Mouse (Mus musculus) heart, postnatal 36 days (tissue): ENCODE measurements around the gene 1700013G24Rik. TPM values are rescaled to one million over a fixed set of nuclear protein-coding genes. Genes with fewer than 3 reads are reported as not detected.
"Not testable (repeated sequence)": the region's sequence is repeated elsewhere in the genome, so short reads cannot be mapped to it uniquely, and the experiment has no call there.

Experiments used
- DNase-seq, 2 experiments: peaks; one replicate each; pipeline ENCODE4 v3.0.0; 2021 to 2022
- intact Hi-C: fragments of 180-260 bp; cut with DNase I; formaldehyde crosslinking; loops from one replicate; pipeline ENCODE4 v1.15.1; 2025
- total RNA-seq, 2 experiments: library from RNA; stranded (reverse); gene quantifications; 2 replicates each; pipeline ENCODE4 v1.2.3; 2021

1700013G24Rik gene
- total RNA-seq: not detected

DNA sequence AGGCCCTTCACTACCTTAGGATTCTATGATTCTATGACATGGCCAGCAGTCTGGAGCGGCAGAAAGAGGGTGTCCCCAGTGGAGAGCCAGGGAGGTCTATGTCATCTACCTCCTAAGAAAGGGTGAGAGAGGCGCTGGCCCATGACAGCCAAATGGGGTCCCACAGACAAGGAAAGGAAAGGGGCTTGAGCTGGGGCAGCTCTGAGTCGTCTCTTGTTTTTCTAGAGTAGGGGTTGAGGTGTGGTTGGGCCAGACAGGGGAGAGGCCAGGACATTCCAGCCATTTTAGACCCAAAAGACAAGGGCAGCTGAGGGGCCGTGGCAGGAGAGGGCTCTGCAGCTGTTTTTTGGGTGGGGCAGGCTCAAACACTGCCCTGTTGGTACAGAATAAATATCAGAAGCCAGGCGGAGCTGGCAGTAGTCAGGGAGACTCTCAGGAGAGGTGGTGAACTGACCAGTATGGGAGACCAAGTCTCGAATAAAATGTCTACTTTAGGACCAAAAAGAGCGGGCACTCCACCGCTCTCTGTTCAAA, at the start of gene 1700013G24Rik:
Gene 1700013G24Rik (plus strand): TSS at position 51 of the 534 bp plus-strand sequence.
- no peak for DNase-seq
- intact Hi-C loops: no loop called here

DNA sequence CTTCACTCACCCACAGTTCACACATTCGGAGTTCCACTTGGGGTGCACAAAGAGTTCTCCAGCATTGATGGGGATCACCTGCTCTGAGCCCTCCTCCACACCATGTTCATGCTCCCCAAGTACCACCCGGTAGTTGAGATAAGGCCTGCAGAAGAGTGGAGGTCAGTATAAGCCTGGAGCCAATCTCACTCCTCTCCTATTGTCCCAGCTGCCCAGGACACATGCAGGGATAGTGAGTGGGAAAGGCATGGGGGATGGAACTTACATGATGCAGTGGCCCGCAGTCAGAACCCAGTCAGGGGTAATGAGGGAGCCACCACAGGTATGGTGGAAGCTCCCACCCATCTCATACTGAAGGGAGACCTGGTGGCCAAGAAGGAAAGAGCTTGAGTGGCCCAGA, 47.5 kb upstream of the 1700013G24Rik start:
- intact Hi-C loops: no loop called here
- no peak for DNase-seq

DNA sequence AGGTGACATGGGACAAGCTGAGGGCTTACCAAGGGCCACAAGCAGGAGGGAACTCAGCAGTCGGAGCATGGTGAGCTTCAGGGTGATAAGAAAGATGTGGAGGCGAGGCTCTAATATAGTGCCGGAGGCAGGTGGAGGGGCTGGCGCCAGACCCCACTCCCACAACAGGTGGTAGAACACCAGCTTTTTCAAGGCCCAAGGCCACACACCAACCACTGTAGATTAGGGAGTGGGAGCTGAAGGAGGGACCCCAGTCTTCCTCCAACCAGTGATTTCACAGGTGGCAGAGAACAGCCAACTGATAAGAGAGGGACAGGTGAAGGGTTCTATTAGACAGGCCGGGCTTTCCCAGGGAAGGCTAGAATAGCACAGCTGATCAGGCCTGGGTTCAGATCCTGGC, 43.4 kb upstream of the 1700013G24Rik start, which contains the start of gene Cela3a:
Gene Cela3a (minus strand): TSS at position 101 of the 400 bp plus-strand sequence.
- intact Hi-C loops: no loop called here
- DNase-seq: no peak

DNA sequence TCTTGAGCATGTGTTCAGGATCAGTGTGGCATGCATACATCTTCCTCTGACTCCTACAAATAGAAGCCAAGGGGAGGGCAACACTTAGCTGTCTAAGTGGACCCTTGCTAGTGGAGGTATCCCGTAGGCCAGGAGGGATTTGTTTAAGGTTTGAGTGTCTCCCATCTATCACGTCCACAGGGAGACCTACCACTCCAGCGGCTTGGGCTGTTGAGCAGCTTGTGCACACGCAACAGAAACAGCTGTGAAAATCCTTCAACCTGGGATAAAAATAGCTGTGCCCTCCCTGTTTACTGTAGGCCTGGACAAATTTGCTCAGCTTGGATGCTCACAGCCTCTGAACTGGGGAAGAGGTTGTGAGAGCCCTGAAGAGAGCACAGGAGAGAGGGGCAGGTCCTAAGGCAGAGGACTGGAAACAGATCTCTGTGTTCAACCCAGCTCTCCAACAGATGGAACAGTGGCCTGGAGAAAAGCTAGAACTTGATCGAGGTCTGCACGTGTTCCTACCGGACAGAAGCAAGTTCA, 40.8 kb upstream of the 1700013G24Rik start:
- intact Hi-C loops, DNase-seq: not testable (repeated sequence)

DNA sequence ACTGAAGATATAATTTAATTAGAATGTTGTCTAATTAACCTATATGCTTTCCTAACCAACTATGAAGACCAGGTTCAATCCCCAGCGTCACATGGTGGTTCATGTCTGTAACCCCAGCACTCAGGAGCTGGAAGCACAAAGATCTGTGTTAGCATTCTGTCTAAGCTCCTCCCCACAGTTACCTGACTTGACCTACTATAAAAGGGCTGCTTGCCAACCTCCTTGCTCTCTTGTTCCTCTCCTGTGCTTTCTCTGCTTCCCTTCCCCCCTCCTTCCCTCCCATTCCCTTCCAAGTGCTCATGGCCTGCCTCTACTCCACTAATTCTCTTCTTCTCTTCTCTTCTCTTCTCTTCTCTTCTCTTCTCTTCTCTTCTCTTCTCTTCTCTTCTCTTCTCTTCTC, 38.1 kb upstream of the 1700013G24Rik start:
- intact Hi-C loops: no loop called here
- no peak for DNase-seq

DNA sequence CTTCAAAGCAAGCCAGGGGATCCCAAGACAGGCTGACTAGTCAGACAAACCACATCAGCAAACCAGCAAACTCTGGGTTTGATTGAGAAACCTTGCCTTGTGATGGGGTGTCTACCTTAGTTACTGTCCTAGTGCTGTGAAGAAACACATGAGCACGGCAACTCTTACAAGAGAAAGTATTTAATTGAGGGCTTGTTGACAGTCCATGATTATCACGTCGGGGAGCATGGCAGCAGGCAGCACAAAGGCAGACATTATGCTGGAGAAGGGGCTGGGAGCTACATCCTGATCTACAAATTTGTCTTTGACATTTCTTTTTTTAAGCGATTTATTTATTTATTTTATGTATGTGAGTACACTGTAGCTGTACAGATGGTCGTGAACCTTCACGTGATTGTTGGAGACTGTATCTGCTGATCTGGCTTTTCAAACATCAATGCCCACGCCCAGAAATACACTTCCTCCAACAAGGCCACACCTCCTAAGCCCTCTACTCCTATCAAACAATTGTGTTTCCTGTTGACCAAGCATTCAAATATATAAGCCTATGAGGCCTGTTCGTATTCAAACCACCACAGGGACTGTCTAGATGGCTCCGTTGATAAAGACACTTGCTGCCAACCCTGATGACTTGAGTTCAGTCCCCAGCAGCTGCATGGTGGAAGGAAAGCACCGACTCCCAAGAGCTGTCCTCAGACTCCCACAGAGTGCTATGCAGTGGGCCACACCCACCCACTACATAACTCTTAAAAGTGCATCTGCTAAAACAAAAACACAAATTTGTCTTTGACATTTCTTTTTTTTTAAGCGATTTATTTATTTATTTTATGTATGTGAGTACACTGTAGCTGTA, 35.1 kb upstream of the 1700013G24Rik start:
- intact Hi-C loops: loop anchor here (1.0 kb wide), 1 partner anchor 18 kb away; no protein-coding TSS in a partner anchor
- DNase-seq: no peak

DNA sequence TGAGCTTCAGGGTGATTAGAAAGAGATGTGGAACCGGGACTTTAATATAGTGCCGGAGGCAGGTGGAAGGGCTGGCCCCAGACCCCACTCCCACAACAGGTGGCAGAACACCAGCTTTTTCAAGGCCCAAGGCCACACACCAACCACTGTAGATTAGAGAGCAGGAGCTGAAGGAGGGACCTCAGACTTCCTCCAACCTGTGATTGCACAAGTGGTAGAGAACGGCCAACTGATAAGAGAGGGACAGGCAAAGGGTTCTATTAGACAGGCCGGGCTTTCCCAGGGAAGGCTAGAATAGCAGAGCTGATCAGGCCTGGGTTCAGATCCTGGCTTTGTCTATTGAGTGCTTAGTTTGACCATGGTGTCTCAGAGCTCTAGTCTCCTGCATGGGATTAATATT, 22.6 kb upstream of the 1700013G24Rik start, which contains the start of gene Cela3b:
Gene Cela3b (minus strand): TSS at position 39 of the 400 bp plus-strand sequence.
- intact Hi-C loops: loop anchor here (10.0 kb wide), 1 partner anchor 356 kb away; no protein-coding TSS in a partner anchor
- DNase-seq: no peak

DNA sequence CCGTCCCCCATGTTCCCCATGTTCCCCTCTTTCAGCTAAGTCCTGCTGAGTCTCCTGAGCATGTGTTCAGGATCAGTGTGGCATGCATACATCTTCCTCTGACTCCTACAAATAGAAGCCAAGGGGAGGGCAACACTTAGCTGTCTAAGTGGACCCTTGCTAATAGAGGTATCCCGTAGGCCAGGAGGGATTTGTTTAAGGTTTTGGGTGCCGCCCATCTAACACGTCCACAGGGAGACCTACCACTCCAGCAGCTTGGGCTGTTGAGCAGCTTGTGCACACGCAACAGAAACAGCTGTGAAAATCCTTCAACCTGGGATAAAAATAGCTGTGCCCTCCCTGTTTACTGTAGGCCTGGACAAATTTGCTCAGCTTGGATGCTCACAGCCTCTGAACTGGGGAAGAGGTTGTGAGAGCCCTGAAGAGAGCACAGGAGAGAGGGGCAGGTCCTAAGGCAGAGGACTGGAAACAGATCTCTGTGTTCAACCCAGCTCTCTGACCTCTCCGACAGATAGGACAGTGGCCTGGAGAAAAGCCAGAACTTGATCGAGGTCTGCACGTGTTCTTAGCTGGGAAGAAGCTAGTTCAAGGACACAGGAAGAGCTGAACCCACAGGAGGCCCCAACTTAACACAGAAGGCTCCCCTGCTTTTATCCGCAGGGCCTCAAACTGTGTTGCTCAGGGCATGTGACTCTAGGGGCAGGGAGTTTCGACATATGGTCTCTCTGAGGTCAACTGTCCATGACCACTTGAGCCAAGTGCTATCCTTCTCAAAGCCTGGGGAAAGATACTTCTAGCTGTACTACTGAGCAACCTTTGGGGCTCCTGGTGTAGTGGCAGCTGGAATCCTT, 20.2 kb upstream of the 1700013G24Rik start:
- intact Hi-C loops: loop anchor here (10.0 kb wide), 1 partner anchor 358 kb away; no protein-coding TSS in a partner anchor
- DNase-seq: not testable (repeated sequence)

DNA sequence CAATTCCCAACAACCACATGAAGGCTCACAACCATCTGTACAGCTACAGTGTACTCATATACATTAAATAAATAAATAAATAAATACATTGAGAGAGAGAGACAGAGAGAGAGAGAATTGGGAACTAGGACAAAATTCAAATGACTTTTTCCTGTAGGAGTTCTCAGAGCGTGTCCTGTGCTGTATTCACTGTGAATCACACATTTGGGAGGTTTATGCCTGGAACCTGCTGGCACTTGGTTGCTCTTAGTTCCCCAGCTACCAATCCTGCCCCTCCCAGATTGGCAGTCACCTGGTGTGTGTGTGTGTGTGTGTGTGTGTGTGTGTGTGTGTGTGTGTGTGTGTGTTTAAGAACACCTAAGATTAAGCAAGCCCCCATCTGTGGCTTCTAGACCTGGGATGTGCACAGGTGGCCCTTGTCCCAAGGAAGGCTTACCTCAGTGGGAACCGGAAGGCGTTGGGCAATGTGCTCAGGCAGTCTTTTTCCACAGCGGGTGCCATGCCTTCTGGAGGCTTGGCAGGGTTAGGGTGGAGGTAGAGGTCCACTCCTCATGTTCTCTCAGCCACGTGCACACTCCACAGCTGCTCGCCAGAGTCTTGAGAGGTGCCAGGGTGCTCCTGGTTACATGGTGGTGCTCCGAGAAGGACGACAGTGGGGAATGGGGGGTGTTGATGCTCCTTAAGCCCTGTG, 16.0 kb upstream of the 1700013G24Rik start:
- no peak for DNase-seq

DNA sequence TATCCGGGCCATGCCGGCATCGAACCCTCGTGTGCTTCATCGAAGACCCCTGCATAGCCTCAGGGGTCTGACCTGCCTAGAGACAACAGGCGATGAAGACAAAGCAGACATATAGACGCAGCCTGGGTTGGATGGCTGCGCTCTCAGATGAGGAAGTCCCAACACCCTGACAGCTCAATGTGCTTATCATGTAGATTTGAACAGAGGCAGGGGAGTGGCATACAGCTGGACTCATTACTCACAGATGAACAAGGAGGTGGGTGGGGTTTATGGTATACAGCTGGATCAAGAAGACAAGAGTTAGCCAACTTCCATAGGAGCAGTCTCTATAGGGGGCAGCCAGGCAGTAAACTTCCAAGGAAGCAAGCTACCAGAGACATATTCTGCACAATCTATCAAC, 14.2 kb upstream of the 1700013G24Rik start:
- no peak for DNase-seq

More for the DNA sequence above, 16.0 kb upstream of the 1700013G24Rik start:
- intact Hi-C loops: loop anchor here (1.0 to 10.0 kb wide), 2 partner anchors 20 to 362 kb away; no protein-coding TSS in a partner anchor

DNA sequence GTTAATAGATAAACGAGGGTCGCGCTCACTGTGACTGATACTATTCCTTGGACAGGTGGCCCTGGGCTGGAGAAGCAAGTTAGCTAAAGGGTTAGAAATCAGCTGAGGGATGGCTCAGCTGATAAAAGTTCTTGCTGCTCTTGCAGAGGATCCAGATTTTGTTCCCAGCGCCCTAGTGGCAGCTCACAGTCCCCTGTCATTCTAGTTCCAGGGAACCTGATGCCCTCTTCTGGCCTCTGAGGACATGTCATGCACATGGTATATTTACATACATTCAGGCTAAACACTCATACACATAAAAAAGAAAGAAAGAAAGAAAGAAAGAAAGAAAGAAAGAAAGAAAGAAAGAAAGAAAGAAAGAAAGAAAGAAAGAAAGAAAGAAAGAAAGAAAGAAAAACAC, 11.8 kb upstream of the 1700013G24Rik start:
- intact Hi-C loops: loop anchor here (5.0 kb wide), 3 partner anchors 76 to 151 kb away; partner anchors contain the start of gene Usp48
- DNase-seq: no peak

More for the DNA sequence above, 14.2 kb upstream of the 1700013G24Rik start:
- intact Hi-C loops: loop anchor here (10.0 kb wide), 1 partner anchor 364 kb away; no protein-coding TSS in a partner anchor

DNA sequence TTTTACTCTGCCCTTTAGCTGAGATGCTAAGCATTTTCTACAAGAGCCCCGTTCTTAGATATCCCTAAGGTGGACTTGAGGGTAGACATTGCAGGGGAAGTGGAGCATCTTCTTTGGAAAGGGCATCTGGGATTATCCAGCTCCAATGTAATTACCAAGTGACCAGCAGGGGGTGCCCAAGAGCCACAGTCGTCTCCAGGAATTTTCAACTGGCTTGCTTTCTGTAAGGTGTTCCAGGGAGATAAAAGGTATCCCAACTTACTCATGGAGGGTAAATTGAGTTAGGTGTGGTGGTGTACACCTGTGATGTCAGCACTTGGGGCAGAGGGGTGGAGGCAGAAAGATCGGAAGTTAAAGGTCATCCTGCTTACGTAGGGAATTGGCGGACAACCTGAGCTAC, 9.5 kb upstream of the 1700013G24Rik start:
- intact Hi-C loops: loop anchor here (2.0 to 5.0 kb wide), 4 partner anchors 21 to 149 kb away; partner anchors contain the start of gene Usp48
- DNase-seq: peak; percentile 82 to 90

DNA sequence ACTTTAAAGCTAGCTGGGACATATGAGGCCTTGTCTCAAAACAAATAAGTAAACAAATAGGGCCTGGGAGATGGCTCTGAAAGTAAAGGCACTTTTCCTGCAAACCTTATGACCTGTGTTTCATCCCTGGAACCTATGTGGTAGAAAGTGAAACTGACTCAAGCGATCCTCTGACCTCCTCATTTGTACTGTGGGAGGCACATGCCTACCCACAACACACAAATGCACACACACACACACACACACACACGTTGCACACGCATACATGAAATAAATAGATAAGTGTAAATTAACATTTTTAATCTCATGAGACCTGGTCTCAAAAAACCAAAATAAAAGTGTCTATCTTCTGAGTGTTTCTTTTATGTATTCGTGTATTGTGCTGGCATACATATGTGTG, 7.2 kb upstream of the 1700013G24Rik start:
- DNase-seq: no peak
- intact Hi-C loops: loop anchor here (1.0 to 5.0 kb wide), 3 partner anchors 19 to 56 kb away; no protein-coding TSS in a partner anchor

DNA sequence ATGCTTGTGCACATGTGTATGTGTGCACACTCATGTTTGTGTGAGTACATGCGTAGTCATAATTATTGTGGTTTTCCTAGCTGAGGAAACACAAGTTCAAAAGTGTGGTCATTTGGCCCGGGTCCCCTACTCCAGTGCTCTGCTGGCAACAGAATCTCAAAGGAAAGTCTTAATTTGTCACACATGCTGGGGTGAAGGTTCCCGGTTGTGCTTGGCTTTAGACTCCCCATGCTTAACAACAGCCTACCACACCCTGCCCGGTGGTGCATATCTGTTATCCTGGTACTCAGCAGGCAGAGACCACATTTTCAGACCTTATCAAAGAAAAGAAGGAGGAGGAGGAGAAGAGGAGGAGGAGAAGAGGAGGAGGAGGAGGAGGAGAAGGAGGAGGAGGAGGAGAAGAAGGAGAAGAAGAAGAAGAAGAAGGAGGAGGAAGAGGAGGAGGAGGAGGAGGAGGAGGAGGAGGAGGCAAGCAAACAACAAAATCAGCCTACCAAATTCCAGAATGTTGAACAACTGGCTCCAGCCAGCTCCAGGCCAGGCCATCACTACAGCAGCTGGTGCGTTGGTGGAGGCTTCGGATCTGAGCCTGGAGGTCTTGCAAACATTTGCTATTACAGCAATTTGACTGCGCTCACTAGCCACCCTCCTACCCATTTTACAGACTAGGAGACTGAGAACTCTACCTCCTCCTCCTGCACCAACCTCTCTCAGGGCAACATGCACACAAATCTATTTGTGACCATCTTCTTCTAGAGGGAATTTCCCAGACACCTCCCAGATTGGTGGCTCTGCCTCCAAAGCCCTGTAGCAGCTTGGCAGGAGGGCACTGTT, 5.5 kb upstream of the 1700013G24Rik start:
- intact Hi-C loops: loop anchor here (2.0 to 5.0 kb wide), 2 partner anchors 25 to 55 kb away; no protein-coding TSS in a partner anchor
- DNase-seq: peak; percentile 35 to 56

DNA sequence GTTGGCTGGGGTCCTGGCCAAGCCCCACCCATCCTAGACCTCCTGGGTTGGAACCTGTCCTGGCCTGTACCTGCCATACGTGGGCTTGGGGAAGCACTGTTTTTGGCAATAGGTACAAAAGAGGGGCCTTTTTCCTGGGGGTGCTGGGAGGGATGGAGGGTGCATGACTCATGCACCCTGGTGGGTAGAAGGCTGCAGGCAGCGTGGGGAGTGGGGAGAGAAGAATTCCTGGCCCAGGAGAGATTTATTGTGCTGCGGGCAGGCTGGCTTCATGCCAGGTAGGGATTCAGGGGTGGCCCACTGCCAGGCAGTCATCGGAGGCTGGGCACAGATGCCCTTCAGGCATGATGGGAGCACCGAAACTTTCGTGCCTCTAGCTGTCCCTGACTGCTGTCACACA, 4.9 kb upstream of the 1700013G24Rik start:
- intact Hi-C loops: loop anchor here (2.0 to 5.0 kb wide), 2 partner anchors 25 to 54 kb away; no protein-coding TSS in a partner anchor
- peak; percentile 37 to 38 for DNase-seq

DNA sequence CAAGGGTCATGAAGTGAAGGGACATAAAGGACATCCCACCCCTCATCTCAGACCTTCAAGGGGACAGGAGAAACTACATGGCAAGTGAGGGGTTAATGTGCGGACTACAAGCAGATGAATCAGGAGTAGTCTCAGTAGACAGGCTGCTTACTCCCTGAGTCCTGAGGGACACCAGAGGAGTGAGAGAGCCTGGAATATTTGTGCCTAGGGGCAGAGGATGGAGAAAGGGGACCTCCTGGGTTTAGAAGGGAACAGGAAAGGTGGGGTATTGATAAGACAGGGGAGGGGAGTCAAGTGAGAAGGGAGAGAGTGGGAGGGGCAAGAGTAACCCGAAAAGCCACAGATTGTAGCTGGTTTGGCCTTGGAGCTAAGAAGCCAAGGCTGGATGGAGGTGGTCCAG, 4.4 kb upstream of the 1700013G24Rik start:
- DNase-seq: no peak
- intact Hi-C loops: loop anchor here (2.0 to 5.0 kb wide), 2 partner anchors 24 to 54 kb away; no protein-coding TSS in a partner anchor

DNA sequence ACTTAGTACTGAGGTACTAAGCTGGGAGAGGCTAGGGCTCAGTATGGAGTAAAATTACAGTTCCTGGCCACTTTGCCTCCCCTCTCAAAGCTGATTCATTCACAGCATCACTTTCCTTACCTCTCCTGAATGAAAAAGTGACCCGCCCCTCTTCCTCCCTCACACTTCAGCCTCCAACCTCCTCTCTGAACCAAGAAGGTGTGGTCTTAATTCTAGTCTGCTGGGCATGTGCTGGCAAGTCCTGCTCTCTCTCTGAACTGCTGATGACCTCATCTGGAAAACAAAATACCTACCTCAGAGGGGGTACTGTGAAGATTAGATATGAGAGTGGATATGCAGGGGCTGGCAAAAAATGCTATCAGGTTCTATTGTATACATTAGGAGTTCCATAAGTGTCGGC, 4.0 kb upstream of the 1700013G24Rik start:
- no peak for DNase-seq
- intact Hi-C loops: loop anchor here (2.0 to 5.0 kb wide), 2 partner anchors 24 to 53 kb away; no protein-coding TSS in a partner anchor

DNA sequence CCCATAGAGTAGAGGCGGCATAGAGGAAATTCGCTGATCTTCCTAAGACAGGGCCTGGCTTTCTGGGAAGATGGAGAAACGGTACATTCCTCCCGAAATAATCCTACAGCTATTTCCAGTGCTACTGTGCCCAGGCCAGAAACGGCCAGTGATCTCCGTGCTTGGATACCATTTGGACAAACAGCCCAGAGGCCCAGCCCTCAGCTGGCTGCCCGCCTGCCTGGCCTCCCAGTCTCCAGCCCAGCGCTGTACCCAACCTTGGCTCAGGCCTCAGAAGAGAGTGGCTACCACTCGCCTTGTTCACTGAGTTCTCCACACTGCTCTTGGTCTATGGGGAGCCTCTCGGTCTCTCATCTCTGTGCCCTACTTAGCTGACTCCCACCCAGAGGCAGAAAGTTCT, 3.4 kb upstream of the 1700013G24Rik start:
- intact Hi-C loops: loop anchor here (2.0 to 5.0 kb wide), 2 partner anchors 23 to 53 kb away; no protein-coding TSS in a partner anchor
- DNase-seq: peak; percentile 42 to 52
